Mouse (Mus musculus) midbrain, embryonic 15.5 days (tissue): ENCODE data around the gene Cyp24a1. TPM values are rescaled to one million over a fixed set of nuclear protein-coding genes. Genes with fewer than 3 reads are reported as not detected.
A peak's percentile ranks its signal among the peaks of the same experiment; 100 is the strongest.

Experiments
- ATAC-seq: fragments of 200-750 bp; cut with Nextera tagmentation; replicated peaks from 2 replicates; pipeline ENCODE4 v1.8.0; 2017; ENCODE audit warnings: moderate TSS enrichment
- H3K27ac ChIP-seq: fragments of 300-500 bp; sonication (generic); 2 replicates; pipeline ENCODE4 v1.5.1; 2015; ENCODE audit warnings: mild to moderate bottlenecking, inconsistent platforms
- H3K27me3 ChIP-seq: fragments of 300-500 bp; sonication (generic); replicated peaks from 2 replicates; pipeline ENCODE4 v1.6.1; 2015; ENCODE audit warnings: inconsistent platforms
- H3K36me3 ChIP-seq: fragments of 300-500 bp; sonication (generic); replicated peaks from 2 replicates; pipeline ENCODE4 v1.6.1; 2015; ENCODE audit warnings: inconsistent platforms
- H3K4me1 ChIP-seq: fragments of 300-500 bp; sonication (generic); 2 replicates; pipeline ENCODE4 v1.6.1; 2015; ENCODE audit warnings: inconsistent platforms
- H3K4me2 ChIP-seq: fragments of 300-500 bp; sonication (generic); 2 replicates; pipeline ENCODE4 v1.6.1; 2015; ENCODE audit warnings: inconsistent platforms, mild to moderate bottlenecking, moderate library complexity
- H3K4me3 ChIP-seq: fragments of 300-500 bp; sonication (generic); 2 replicates; pipeline ENCODE4 v1.5.1; 2015; ENCODE audit warnings: mild to moderate bottlenecking, inconsistent platforms
- H3K9ac ChIP-seq: fragments of 300-500 bp; sonication (generic); 2 replicates; pipeline ENCODE4 v1.6.1; 2015; ENCODE audit warnings: mild to moderate bottlenecking, inconsistent platforms
- H3K9me3 ChIP-seq: fragments of 300-500 bp; sonication (generic); 2 replicates; pipeline ENCODE4 v1.6.1; 2016; ENCODE audit warnings: inconsistent platforms
- WGBS: fragments of 180-500 bp; shearing (Covaris S2); methylation state at CpG from one replicate; pipeline ENCODE4 v1.1.7; 2015; ENCODE audit warnings: mixed read lengths; 5-methylcytosine and 5-hydroxymethylcytosine counted together
- polyA plus RNA-seq: library from polyadenylated mRNA; unstranded; fragments of >200 nt; fragmentation: Nextera tagmentation; extraction: Ambion mirVana; gene quantifications from 2 replicates; pipeline ENCODE4 v1.2.1, GENCODE M21; 2015

The Cyp24a1 gene
- 0.09 and 0.14 TPM in 2 replicates for polyA plus RNA-seq

GRCm38 (mm10) chr2:170497091-170497566 is at the start of gene Cyp24a1:
Gene Cyp24a1 (minus strand): TSS chr2:170497145.
- H3K9ac ChIP-seq: 0 out of 2 replicates have a peak within 1 kb of the TSS, but pooled peaks have one; percentile 2
- H3K36me3 ChIP-seq: no peaks in the 10 kb centered on the region
- no peaks in the 10 kb centered on the region for H3K9me3 ChIP-seq
- peak within 1 kb of the TSS; percentile 48 for H3K4me2 ChIP-seq
- peak within 1 kb of the TSS; percentile 25 for H3K4me3 ChIP-seq
- no peak for ATAC-seq
- no peak within 1 kb of the TSS for H3K27ac ChIP-seq
- under 1% methylated on average over 35 of the region's 36 CpGs for WGBS
- H3K4me1 ChIP-seq: peaks cover 22% of the 10 kb centered on the region
- H3K27me3 ChIP-seq: peaks cover 60% of the 10 kb centered on the region

- Histone ChIP-seq H3K27me3 (no peaks in the 10 kb centered on the region), H3K4me2 (no peak overlapping the region), H3K27ac (no peak overlapping the region), H3K9ac (no peak overlapping the region), H3K4me1 (peaks cover 8% of the 10 kb centered on the region), H3K36me3 (no peaks in the 10 kb centered on the region), H3K9me3 (no peaks in the 10 kb centered on the region), H3K4me3 (no peak overlapping the region)
- ATAC-seq: no peak
- WGBS: 62% methylated on average over 4 of the region's 4 CpGs
Measured at GRCm38 (mm10) chr2:170545745-170546144, 48.8 kb upstream of the Cyp24a1 start.

- Histone ChIP-seq H3K4me3 (no peak overlapping the region), H3K9ac (no peak overlapping the region), H3K9me3 (no peaks in the 10 kb centered on the region), H3K4me1 (peaks cover 5% of the 10 kb centered on the region), H3K27ac (no peak overlapping the region), H3K4me2 (no peak overlapping the region), H3K36me3 (no peaks in the 10 kb centered on the region), H3K27me3 (no peaks in the 10 kb centered on the region)
- ATAC-seq: no peak
- WGBS: 90% methylated on average over 7 of the region's 7 CpGs
Measured at GRCm38 (mm10) chr2:170544950-170545349, 48.0 kb upstream of the Cyp24a1 start.

- 61% methylated on average over 3 of the region's 3 CpGs for WGBS
- no peak for ATAC-seq
- Histone ChIP-seq H3K36me3 (no peaks in the 10 kb centered on the region), H3K4me1 (peaks cover 3% of the 10 kb centered on the region), H3K4me3 (no peak overlapping the region), H3K9ac (no peak overlapping the region), H3K27ac (no peak overlapping the region), H3K4me2 (no peak overlapping the region), H3K9me3 (no peaks in the 10 kb centered on the region), H3K27me3 (no peaks in the 10 kb centered on the region)
Measured at GRCm38 (mm10) chr2:170544159-170544558, 47.2 kb upstream of the Cyp24a1 start.

GRCm38 (mm10) chr2:170543625-170544024 is 46.7 kb upstream of the Cyp24a1 start:
- H3K36me3 ChIP-seq: no peaks in the 10 kb centered on the region
- no peak overlapping the region for H3K4me2 ChIP-seq
- WGBS: 78% methylated on average over 5 of the region's 5 CpGs

GRCm38 (mm10) chr2:170539211-170539610 is 42.3 kb upstream of the Cyp24a1 start:
- WGBS: 90% methylated on average over 9 of the region's 9 CpGs

More at GRCm38 (mm10) chr2:170543625-170544024, 46.7 kb upstream of the Cyp24a1 start:
- Histone ChIP-seq H3K9me3 (no peaks in the 10 kb centered on the region), H3K27ac (no peak overlapping the region), H3K27me3 (no peaks in the 10 kb centered on the region), H3K4me1 (peaks cover 3% of the 10 kb centered on the region), H3K9ac (no peak overlapping the region), H3K4me3 (no peak overlapping the region)
- ATAC-seq: no peak

GRCm38 (mm10) chr2:170535841-170536240 is 38.9 kb upstream of the Cyp24a1 start:
- Histone ChIP-seq H3K36me3 (no peaks in the 10 kb centered on the region), H3K27ac (no peak overlapping the region), H3K4me3 (no peak overlapping the region), H3K4me2 (no peak overlapping the region), H3K4me1 (no peaks in the 10 kb centered on the region), H3K9me3 (no peaks in the 10 kb centered on the region), H3K9ac (no peak overlapping the region), H3K27me3 (no peaks in the 10 kb centered on the region)
- no peak for ATAC-seq

More at GRCm38 (mm10) chr2:170539211-170539610, 42.3 kb upstream of the Cyp24a1 start:
- Histone ChIP-seq H3K4me3 (no peak overlapping the region), H3K9ac (no peak overlapping the region), H3K4me2 (no peak overlapping the region), H3K36me3 (no peaks in the 10 kb centered on the region), H3K27me3 (no peaks in the 10 kb centered on the region), H3K4me1 (no peaks in the 10 kb centered on the region), H3K9me3 (no peaks in the 10 kb centered on the region), H3K27ac (no peak overlapping the region)
- no peak for ATAC-seq

GRCm38 (mm10) chr2:170534803-170535174 is 37.8 kb upstream of the Cyp24a1 start:
- Histone ChIP-seq H3K36me3 (no peaks in the 10 kb centered on the region), H3K4me2 (no peak overlapping the region), H3K27ac (no peak overlapping the region), H3K4me3 (no peak overlapping the region), H3K27me3 (no peaks in the 10 kb centered on the region), H3K9ac (no peak overlapping the region), H3K4me1 (no peaks in the 10 kb centered on the region), H3K9me3 (no peaks in the 10 kb centered on the region)
- ATAC-seq: no peak
- WGBS: 94% methylated on average over 10 of the region's 11 CpGs

GRCm38 (mm10) chr2:170534116-170534802 is 37.3 kb upstream of the Cyp24a1 start:
- Histone ChIP-seq H3K9me3 (no peaks in the 10 kb centered on the region), H3K27me3 (no peaks in the 10 kb centered on the region), H3K36me3 (no peaks in the 10 kb centered on the region), H3K27ac (no peak overlapping the region), H3K4me2 (no peak overlapping the region), H3K4me1 (no peaks in the 10 kb centered on the region), H3K9ac (no peak overlapping the region), H3K4me3 (no peak overlapping the region)
- 53% methylated on average over 12 of the region's 12 CpGs for WGBS
- ATAC-seq: no peak

GRCm38 (mm10) chr2:170530256-170530655 is 33.3 kb upstream of the Cyp24a1 start:
- no peak for ATAC-seq
- Histone ChIP-seq H3K4me3 (no peak overlapping the region), H3K36me3 (no peaks in the 10 kb centered on the region), H3K4me1 (no peaks in the 10 kb centered on the region), H3K27me3 (no peaks in the 10 kb centered on the region), H3K9me3 (no peaks in the 10 kb centered on the region), H3K27ac (no peak overlapping the region), H3K4me2 (no peak overlapping the region), H3K9ac (no peak overlapping the region)
- 97% methylated on average over 3 of the region's 3 CpGs for WGBS

GRCm38 (mm10) chr2:170529766-170530165 is 32.8 kb upstream of the Cyp24a1 start:
- H3K4me3 ChIP-seq: no peak overlapping the region
- H3K36me3 ChIP-seq: no peaks in the 10 kb centered on the region
- no peaks in the 10 kb centered on the region for H3K9me3 ChIP-seq
- no peak overlapping the region for H3K27ac ChIP-seq
- H3K27me3 ChIP-seq: no peaks in the 10 kb centered on the region
- WGBS: 86% methylated on average over 7 of the region's 7 CpGs
- H3K9ac ChIP-seq: no peak overlapping the region
- no peaks in the 10 kb centered on the region for H3K4me1 ChIP-seq
- no peak for ATAC-seq
- no peak overlapping the region for H3K4me2 ChIP-seq

GRCm38 (mm10) chr2:170528061-170528460 is 31.1 kb upstream of the Cyp24a1 start:
- Histone ChIP-seq H3K4me2 (no peak overlapping the region), H3K9me3 (no peaks in the 10 kb centered on the region), H3K27me3 (no peaks in the 10 kb centered on the region), H3K27ac (no peak overlapping the region), H3K9ac (no peak overlapping the region), H3K36me3 (no peaks in the 10 kb centered on the region), H3K4me3 (no peak overlapping the region), H3K4me1 (no peaks in the 10 kb centered on the region)
- ATAC-seq: no peak
- WGBS: 81% methylated on average over 16 of the region's 16 CpGs

GRCm38 (mm10) chr2:170526513-170526912 is 29.6 kb upstream of the Cyp24a1 start:
- Histone ChIP-seq H3K27ac (no peak overlapping the region), H3K9me3 (no peaks in the 10 kb centered on the region), H3K4me3 (no peak overlapping the region), H3K4me2 (no peak overlapping the region), H3K4me1 (no peaks in the 10 kb centered on the region), H3K9ac (no peak overlapping the region), H3K27me3 (no peaks in the 10 kb centered on the region), H3K36me3 (no peaks in the 10 kb centered on the region)
- no peak for ATAC-seq
- WGBS: 92% methylated on average over 8 of the region's 8 CpGs
